Mouse (Mus musculus): ENCODE measurements at regions not wholly inside any gene's neighbourhood (a gene's known extent, or its start where the extent isn't known, plus 50 kb on each side); places are given as distances from the start of the nearest gene placed in this dataset.

DNA sequence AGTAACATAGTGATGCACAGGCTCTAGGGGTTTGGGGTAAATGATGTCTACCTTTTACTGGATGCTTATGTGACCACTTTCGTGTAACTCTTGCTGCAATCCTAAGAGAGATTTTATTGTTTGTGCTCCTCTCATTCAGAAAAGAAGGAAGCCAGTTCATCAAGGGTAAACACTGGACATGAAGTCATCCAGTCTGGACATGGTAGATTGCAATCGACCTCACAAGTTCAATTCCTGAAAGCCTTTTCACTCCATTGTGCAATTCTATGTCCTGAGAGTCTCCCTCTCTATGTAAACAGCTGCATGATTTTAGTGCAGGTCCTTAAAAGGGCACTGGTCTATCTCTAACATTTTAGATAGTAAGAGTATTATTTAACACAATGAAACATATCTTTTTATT, 73.5 kb upstream of the Gm16223 start:
- dilution Hi-C loops (cut with MboI; ENCODE audit: extremely low pct_ligation_motif_present, extremely low pct_unique_long_range_greater_than_20kb, low sequenced_read_pairs) = no loop called here
- in situ Hi-C loops (cut with MboI; ENCODE audit: low pct_ligation_motif_present, low pct_unique_long_range_greater_than_20kb, low sequenced_read_pairs) = no loop called here
- Histone ChIP-seq H3K4me1 (ENCODE audit: control insufficient read depth in 1 of 2, insufficient read depth in 2 of 2) (no peaks in the 10 kb centered on the region), H3K4me3 (replicated peaks in 1 of 3; ENCODE audit: low read depth in 2 of 3, low read length in 2 of 3, poor library complexity in 1 of 3) (no peak overlapping the region), H3K4me2 (ENCODE audit: insufficient read depth, low read depth, poor library complexity, severe bottlenecking) (no peak overlapping the region), H3K36me3 (replicated peaks in 1 of 2; ENCODE audit: control insufficient read depth in 1 of 2, insufficient read depth in 1 of 2, low read length in 1 of 2) (no peaks in the 10 kb centered on the region), H3K27me3 (replicated peaks) (no peaks in the 10 kb centered on the region), H3K79me2 (replicated peaks; ENCODE audit: control insufficient read depth, extremely low read depth, insufficient read depth, poor library complexity, severe bottlenecking) (no peaks in the 10 kb centered on the region), H3K9me3 (replicated peaks; ENCODE audit: low read length) (no peaks in the 10 kb centered on the region), H3K9ac (ENCODE audit: insufficient read depth, low read depth) (no peak overlapping the region), H3K27ac (ENCODE audit: insufficient read depth, low read depth) (no peak overlapping the region)
- TF ChIP-seq NRF1 (IDR thresholded peaks at IDR 0.05; ENCODE audit: low read depth, low read length) = no peak
- no peak for TF ChIP-seq ZMIZ1 (IDR thresholded peaks at IDR 0.05; ENCODE audit: low read depth, low read length)
- no peak for TF ChIP-seq MAX (IDR thresholded peaks at IDR 0.05; ENCODE audit: low read length)
- no peak for TF ChIP-seq CTCF (conservative IDR thresholded peaks at IDR 0.05 in 1 of 2, IDR thresholded peaks at IDR 0.05 in 1 of 2; ENCODE audit: low read depth in 2 of 2, low read length in 2 of 2)
- no peak for TF ChIP-seq RCOR1 (conservative IDR thresholded peaks at IDR 0.05; ENCODE audit: low read depth, low read length)
- TF ChIP-seq ELF1 (IDR thresholded peaks at IDR 0.05; ENCODE audit: low read depth, low read length) = no peak
- TF ChIP-seq SMC3 (IDR thresholded peaks at IDR 0.05; ENCODE audit: low read depth, low read length) = no peak
- no peak for TF ChIP-seq CHD1 (IDR thresholded peaks at IDR 0.05; ENCODE audit: low read depth, low read length)
- no peak for TF ChIP-seq MAFK (IDR thresholded peaks at IDR 0.05; ENCODE audit: insufficient replicate concordance, low read length)
- TF ChIP-seq NELFE (IDR thresholded peaks at IDR 0.05; ENCODE audit: low read depth, low read length) = no peak
- TF ChIP-seq MYC (IDR thresholded peaks at IDR 0.05; ENCODE audit: low read depth, low read length) = no peak
- TF ChIP-seq GABPA (IDR thresholded peaks at IDR 0.05; ENCODE audit: insufficient replicate concordance, low read depth, low read length) = no peak
- TF ChIP-seq ZC3H11A (IDR thresholded peaks at IDR 0.05; ENCODE audit: low read depth, low read length) = no peak
- TF ChIP-seq JUND (conservative IDR thresholded peaks at IDR 0.05; ENCODE audit: low read depth, low read length) = no peak
- TF ChIP-seq PAX5 (IDR thresholded peaks at IDR 0.05; ENCODE audit: low read length) = no peak
- no peak for TF ChIP-seq E2F4 (IDR thresholded peaks at IDR 0.05; ENCODE audit: insufficient replicate concordance, low read depth, low read length)
- TF ChIP-seq JUN (IDR thresholded peaks at IDR 0.05; ENCODE audit: insufficient read depth, low read depth, low read length) = no peak
- DNase-seq (ENCODE audit: extremely low read depth) = no peak

DNA sequence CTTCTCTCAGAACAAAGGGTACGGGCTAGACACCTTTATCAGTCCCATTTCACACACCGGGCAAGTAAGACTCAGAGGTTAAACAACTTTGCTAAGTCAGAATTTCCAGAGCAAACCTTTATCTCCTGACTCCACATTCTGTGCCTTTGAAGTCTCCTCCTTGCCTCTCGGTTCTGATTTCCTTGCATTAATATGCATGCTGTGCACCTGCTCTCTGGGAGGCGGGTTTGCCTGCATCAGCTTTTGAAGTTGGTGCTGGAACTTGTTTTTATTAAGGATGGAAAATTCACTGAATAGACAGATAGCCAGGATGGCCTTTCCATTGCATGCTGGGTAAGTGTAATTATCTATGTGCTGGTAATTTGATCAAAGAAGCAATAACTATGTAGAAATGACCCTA, 84.2 kb upstream of the Gm16223 start:
- TF ChIP-seq POLR2AphosphoS2 (IDR thresholded peaks at IDR 0.05; ENCODE audit: low read depth, low read length) (no peak), SIN3A (IDR thresholded peaks at IDR 0.05; ENCODE audit: low read length) (no peak), E2F4 (IDR thresholded peaks at IDR 0.05; ENCODE audit: insufficient replicate concordance, low read depth, low read length) (no peak), KAT2A (IDR thresholded peaks at IDR 0.05; ENCODE audit: insufficient replicate concordance, low read length) (no peak), USF1 (IDR thresholded peaks at IDR 0.05; ENCODE audit: low read depth, low read length) (no peak), NELFE (IDR thresholded peaks at IDR 0.05; ENCODE audit: low read depth, low read length) (no peak), IRF4 (IDR thresholded peaks at IDR 0.05; ENCODE audit: low read depth, low read length) (no peak), HCFC1 (IDR thresholded peaks at IDR 0.05; ENCODE audit: low read depth, low read length) (no peak), ELF1 (IDR thresholded peaks at IDR 0.05; ENCODE audit: low read depth, low read length) (no peak)
- no peak for DNase-seq (ENCODE audit: extremely low read depth)
- dilution Hi-C loops (cut with MboI; ENCODE audit: extremely low pct_ligation_motif_present, extremely low pct_unique_long_range_greater_than_20kb, low sequenced_read_pairs) = no loop called here
- H3K79me2 ChIP-seq (replicated peaks; ENCODE audit: control insufficient read depth, extremely low read depth, insufficient read depth, poor library complexity, severe bottlenecking) = no peaks in the 10 kb centered on the region
- H3K4me2 ChIP-seq (ENCODE audit: insufficient read depth, low read depth, poor library complexity, severe bottlenecking) = no peak overlapping the region
- H3K9ac ChIP-seq (ENCODE audit: insufficient read depth, low read depth) = no peak overlapping the region
- no peaks in the 10 kb centered on the region for H3K9me3 ChIP-seq (replicated peaks; ENCODE audit: low read length)
- in situ Hi-C loops (cut with MboI; ENCODE audit: low pct_ligation_motif_present, low pct_unique_long_range_greater_than_20kb, low sequenced_read_pairs) = no loop called here
- no peaks in the 10 kb centered on the region for H3K27me3 ChIP-seq (replicated peaks)
- H3K4me3 ChIP-seq (replicated peaks in 1 of 3; ENCODE audit: low read depth in 2 of 3, low read length in 2 of 3, poor library complexity in 1 of 3) = no peak overlapping the region
- no peaks in the 10 kb centered on the region for H3K4me1 ChIP-seq (ENCODE audit: control insufficient read depth in 1 of 2, insufficient read depth in 2 of 2)
- H3K27ac ChIP-seq (ENCODE audit: insufficient read depth, low read depth) = no peak overlapping the region
- no peaks in the 10 kb centered on the region for H3K36me3 ChIP-seq (replicated peaks in 1 of 2; ENCODE audit: control insufficient read depth in 1 of 2, insufficient read depth in 1 of 2, low read length in 1 of 2)

Data from CH12.LX (cell line).